Mouse (Mus musculus) heart, embryonic 11.5 days (tissue): Measurements from ENCODE around the gene Cyb561d2. TPM values are rescaled to one million over a fixed set of nuclear protein-coding genes. Genes with fewer than 3 reads are reported as not detected.

ENCODE experiments used
- ATAC-seq: fragments of 200-750 bp; cut with Nextera tagmentation; replicated peaks from 2 replicates; pipeline ENCODE4 v1.8.0; 2017; ENCODE audit warnings: moderate library complexity; ENCODE audit not compliant: insufficient number of reproducible peaks, low FRiP score, low TSS enrichment
- H3K27ac ChIP-seq: fragments of 300-500 bp; sonication (generic); 2 replicates; pipeline ENCODE4 v1.5.1; 2014; ENCODE audit warnings: mild to moderate bottlenecking, low read depth, low read length
- H3K27me3 ChIP-seq: fragments of 300-500 bp; sonication (generic); 2 replicates; pipeline ENCODE4 v1.6.1; 2014; ENCODE audit warnings: mild to moderate bottlenecking, low read length, mixed read lengths; ENCODE audit not compliant: control insufficient read depth, insufficient read depth
- H3K36me3 ChIP-seq: fragments of 300-500 bp; sonication (generic); 2 replicates; pipeline ENCODE4 v1.6.1; 2014; ENCODE audit warnings: mild to moderate bottlenecking, low read length, moderate library complexity, mixed read lengths; ENCODE audit not compliant: control insufficient read depth, insufficient read depth
- H3K4me1 ChIP-seq: fragments of 300-500 bp; sonication (generic); 2 replicates; pipeline ENCODE4 v1.6.1; 2014; ENCODE audit warnings: low read length; ENCODE audit not compliant: control insufficient read depth, insufficient read depth
- H3K4me2 ChIP-seq: fragments of 300-500 bp; sonication (generic); 2 replicates; pipeline ENCODE4 v1.6.1; 2014; ENCODE audit warnings: mild to moderate bottlenecking, moderate library complexity
- H3K4me3 ChIP-seq: fragments of 300-500 bp; sonication (generic); 2 replicates; pipeline ENCODE4 v1.5.1; 2014; ENCODE audit warnings: low read depth, low read length
- H3K9ac ChIP-seq: fragments of 300-500 bp; sonication (generic); 2 replicates; pipeline ENCODE4 v1.6.1; 2014; ENCODE audit warnings: mild to moderate bottlenecking, low read depth, low read length, moderate library complexity
- H3K9me3 ChIP-seq: fragments of 300-500 bp; sonication (generic); replicated peaks from 2 replicates; pipeline ENCODE4 v1.6.1; 2016; ENCODE audit warnings: low read length; ENCODE audit not compliant: control insufficient read depth
- WGBS: fragments of 180-500 bp; shearing (Covaris S2); extraction: QIAGEN DNeasy Blood & Tissue Kit; methylation state at CpG from one replicate; pipeline ENCODE4 v1.1.7; 2014; ENCODE audit not compliant: insufficient replicate concordance; 5-methylcytosine and 5-hydroxymethylcytosine counted together
- polyA plus RNA-seq: library from polyadenylated mRNA; unstranded; fragments of >200 nt; fragmentation: Nextera tagmentation; extraction: Ambion mirVana; gene quantifications from 2 replicates; pipeline ENCODE4 v1.2.1, GENCODE M21; 2014

Gene Cyb561d2
- polyA plus RNA-seq, 1 experiment from 2014 or later: 16.6 TPM

DNA sequence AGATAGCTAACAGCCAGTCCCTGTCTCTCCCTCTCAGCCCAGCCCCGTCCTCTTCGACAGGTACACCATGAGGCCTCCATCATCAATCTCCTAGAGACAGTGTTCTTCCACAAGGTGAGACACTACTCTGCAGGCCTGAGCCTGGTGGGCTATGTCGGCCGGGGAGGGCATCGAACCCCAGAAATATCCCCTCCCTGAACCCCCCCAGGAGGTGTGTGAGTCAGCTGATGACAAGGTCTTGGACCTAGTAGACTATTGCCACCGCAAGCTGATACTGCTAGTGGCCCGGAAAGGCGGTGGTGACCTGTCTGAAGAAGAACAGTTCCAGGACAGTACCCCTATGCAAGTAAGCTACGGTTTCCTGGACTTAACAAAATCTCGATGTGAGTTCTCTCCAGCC is 6.8 kb upstream of the Cyb561d2 start:
- ATAC-seq: no peak
- WGBS: 86% methylated on average over 10 of the region's 10 CpGs
- Histone ChIP-seq H3K4me2 (no peak overlapping the region), H3K9ac (no peak overlapping the region), H3K36me3 (no peaks in the 10 kb centered on the region), H3K4me3 (no peak overlapping the region), H3K27me3 (peaks cover 30% of the 10 kb centered on the region), H3K9me3 (no peaks in the 10 kb centered on the region), H3K27ac (no peak overlapping the region), H3K4me1 (peaks cover 40% of the 10 kb centered on the region)

DNA sequence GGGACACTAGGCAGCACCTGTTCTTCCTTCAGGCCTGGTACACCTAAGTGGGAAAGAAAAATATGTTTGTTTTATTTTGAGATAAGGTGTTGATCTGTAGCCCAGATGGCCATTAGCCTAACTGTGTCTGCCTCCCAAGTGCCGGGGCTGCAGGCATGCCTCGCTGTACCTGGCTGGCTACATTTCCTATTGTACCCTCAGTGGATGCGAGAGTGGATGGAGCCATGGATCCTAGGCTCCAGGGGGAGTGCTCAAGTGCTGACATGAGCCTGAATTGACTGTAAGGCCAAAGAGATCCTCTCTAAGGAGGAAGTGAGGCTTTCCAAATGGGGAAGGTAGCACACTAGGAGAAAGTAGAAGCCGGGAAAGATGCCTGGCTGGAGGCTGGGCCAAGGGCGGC is 6.0 kb upstream of the Cyb561d2 start:
- no peak overlapping the region for H3K9ac ChIP-seq
- peaks cover 33% of the 10 kb centered on the region for H3K4me1 ChIP-seq
- no peak overlapping the region for H3K4me2 ChIP-seq
- peaks cover 30% of the 10 kb centered on the region for H3K27me3 ChIP-seq
- ATAC-seq: no peak
- H3K9me3 ChIP-seq: no peaks in the 10 kb centered on the region
- H3K36me3 ChIP-seq: no peaks in the 10 kb centered on the region
- no peak overlapping the region for H3K27ac ChIP-seq
- WGBS: 70% methylated on average over 5 of the region's 5 CpGs
- no peak overlapping the region for H3K4me3 ChIP-seq

DNA sequence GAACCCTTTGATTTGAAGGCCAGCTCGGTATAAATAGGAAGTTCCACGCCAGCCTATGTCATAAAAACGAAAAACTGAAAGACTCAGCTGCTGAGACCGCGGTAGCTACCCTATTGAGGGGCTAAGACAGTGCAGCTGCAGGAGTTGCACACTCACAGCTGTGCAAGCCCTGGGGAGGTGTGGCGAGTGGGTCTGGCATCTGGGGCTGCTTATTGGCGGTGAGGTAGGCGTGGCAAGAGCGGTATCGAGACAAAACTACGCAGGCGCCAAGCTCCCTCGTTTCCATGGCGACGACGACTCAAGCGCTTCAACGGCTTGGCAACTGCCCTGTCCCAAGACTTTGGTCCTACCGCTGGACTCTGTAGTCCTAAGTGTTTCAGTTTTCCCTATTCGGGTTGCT is 5.0 kb upstream of the Cyb561d2 start, which contains the start of gene Zmynd10:
TSS of gene Zmynd10 (plus strand) at position 273 of the 400 bp plus-strand sequence.
- 5% methylated on average over 20 of the region's 20 CpGs for WGBS
- peak; percentile 44; the same call in 1 of the 2 replicates for ATAC-seq
- peaks cover 31% of the 10 kb centered on the region for H3K4me1 ChIP-seq
- no peaks in the 10 kb centered on the region for H3K9me3 ChIP-seq
- H3K27me3 ChIP-seq: peaks cover 30% of the 10 kb centered on the region
- no peaks in the 10 kb centered on the region for H3K36me3 ChIP-seq
- peak within 1 kb of the TSS; percentile 6; the same call in 1 of the 2 replicates for H3K9ac ChIP-seq
- no peak within 1 kb of the TSS for H3K27ac ChIP-seq
- H3K4me3 ChIP-seq: peak within 1 kb of the TSS; percentile 17
- H3K4me2 ChIP-seq: peak within 1 kb of the TSS; percentile 55

DNA sequence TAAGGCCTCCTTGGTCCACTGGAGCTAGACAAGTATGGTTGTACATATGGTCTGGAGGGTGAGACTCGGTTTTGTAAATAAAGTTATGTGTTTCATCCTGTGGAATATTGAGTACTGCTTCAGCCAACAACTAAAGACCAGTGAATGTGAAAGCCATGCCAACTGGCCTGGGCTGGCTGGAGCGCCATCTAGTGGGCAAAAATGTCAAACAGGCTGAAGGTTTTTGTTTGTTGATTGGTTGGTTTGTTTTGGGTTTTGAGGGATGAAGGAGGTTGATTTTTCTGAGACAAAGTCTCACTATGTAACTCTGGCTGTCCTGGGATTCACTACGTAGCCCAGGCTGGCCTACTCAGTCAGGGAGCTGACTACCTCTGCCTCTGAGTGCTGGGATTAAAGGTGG is 3.6 kb upstream of the Cyb561d2 start:
- Histone ChIP-seq H3K27ac (no peak overlapping the region), H3K36me3 (no peaks in the 10 kb centered on the region), H3K9me3 (no peaks in the 10 kb centered on the region), H3K4me2 (no peak overlapping the region), H3K27me3 (peaks cover 21% of the 10 kb centered on the region), H3K4me1 (peaks cover 24% of the 10 kb centered on the region), H3K9ac (no peak overlapping the region), H3K4me3 (no peak overlapping the region)
- 9% methylated on average over 3 of the region's 3 CpGs for WGBS
- no peak for ATAC-seq

DNA sequence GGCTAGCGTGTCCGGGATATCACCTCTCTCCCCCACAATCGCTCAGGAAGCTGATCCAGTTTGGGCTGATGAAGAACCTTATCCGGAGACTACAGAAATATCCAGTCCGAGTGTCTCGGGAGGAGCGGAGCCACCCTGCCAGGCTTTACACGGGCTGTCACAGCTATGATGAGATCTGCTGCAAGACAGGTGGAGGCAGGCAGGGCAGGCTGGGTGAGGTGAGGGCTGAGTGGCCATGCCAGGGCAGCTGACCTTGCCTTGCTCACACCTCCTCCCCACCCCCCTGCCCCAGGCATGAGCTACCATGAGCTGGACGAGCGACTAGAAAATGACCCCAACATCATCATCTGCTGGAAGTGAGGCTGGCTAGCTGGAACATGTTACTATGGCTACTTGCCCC is 3.2 kb upstream of the Cyb561d2 start:
- Histone ChIP-seq H3K4me2 (no peak overlapping the region), H3K9ac (no peak overlapping the region), H3K27ac (no peak overlapping the region), H3K36me3 (no peaks in the 10 kb centered on the region), H3K4me1 (peaks cover 23% of the 10 kb centered on the region), H3K4me3 (no peak overlapping the region), H3K9me3 (no peaks in the 10 kb centered on the region), H3K27me3 (peaks cover 17% of the 10 kb centered on the region)
- WGBS: 83% methylated on average over 10 of the region's 10 CpGs
- ATAC-seq: no peak

DNA sequence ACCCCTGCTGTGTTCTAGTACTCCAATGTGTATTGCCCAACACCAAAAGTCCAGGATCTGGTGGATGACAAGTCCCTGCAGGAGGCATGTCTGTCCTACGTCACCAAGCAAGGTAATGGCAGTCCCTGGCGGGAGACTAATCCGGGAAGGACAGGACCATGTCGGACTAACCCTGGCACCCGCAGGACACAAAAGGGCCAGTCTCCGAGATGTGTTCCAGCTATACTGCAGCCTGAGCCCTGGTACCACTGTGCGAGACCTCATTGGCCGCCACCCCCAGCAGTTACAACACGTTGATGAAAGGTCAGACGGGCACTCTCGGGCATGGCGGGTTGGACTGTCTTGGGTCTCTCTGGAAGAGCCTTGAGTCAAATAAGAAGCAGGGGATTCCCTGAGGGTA is 2.7 kb upstream of the Cyb561d2 start:
- Histone ChIP-seq H3K27me3 (peaks cover 14% of the 10 kb centered on the region), H3K4me1 (peaks cover 23% of the 10 kb centered on the region), H3K4me3 (no peak overlapping the region), H3K36me3 (no peaks in the 10 kb centered on the region), H3K27ac (no peak overlapping the region), H3K4me2 (no peak overlapping the region), H3K9ac (no peak overlapping the region), H3K9me3 (no peaks in the 10 kb centered on the region)
- WGBS: 90% methylated on average over 12 of the region's 12 CpGs
- no peak for ATAC-seq

DNA sequence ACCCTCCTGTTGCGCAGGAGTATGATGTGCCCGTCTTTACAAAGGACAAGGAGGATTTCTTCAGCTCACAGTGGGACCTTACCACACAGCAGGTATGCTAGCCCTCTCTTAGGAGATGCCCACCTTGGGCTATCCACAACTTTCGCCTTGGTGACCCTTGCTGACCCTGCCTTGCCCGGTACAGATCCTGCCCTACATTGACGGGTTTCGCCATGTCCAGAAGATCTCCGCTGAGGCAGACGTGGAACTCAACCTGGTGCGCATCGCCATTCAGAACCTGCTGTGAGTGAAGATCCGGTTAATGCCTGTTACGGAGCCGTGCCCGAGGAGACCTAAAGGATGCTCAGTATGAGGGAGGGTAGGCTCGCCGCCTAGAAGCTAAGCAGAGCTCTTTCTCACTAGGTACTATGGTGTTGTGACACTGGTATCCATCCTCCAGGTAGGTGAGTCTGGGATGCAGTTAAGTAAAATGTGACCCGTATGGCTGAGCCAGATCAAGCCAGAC is 2.3 kb upstream of the Cyb561d2 start:
- no peak overlapping the region for H3K9ac ChIP-seq
- H3K36me3 ChIP-seq: 0 out of 2 replicates have a peak, but pooled peaks cover 4% of the 10 kb centered on the region
- H3K9me3 ChIP-seq: no peaks in the 10 kb centered on the region
- peaks cover 10% of the 10 kb centered on the region for H3K27me3 ChIP-seq
- no peak overlapping the region for H3K27ac ChIP-seq
- ATAC-seq: no peak
- 89% methylated on average over 17 of the region's 17 CpGs for WGBS
- H3K4me3 ChIP-seq: no peak overlapping the region
- H3K4me2 ChIP-seq: no peak overlapping the region
- peaks cover 23% of the 10 kb centered on the region for H3K4me1 ChIP-seq

DNA sequence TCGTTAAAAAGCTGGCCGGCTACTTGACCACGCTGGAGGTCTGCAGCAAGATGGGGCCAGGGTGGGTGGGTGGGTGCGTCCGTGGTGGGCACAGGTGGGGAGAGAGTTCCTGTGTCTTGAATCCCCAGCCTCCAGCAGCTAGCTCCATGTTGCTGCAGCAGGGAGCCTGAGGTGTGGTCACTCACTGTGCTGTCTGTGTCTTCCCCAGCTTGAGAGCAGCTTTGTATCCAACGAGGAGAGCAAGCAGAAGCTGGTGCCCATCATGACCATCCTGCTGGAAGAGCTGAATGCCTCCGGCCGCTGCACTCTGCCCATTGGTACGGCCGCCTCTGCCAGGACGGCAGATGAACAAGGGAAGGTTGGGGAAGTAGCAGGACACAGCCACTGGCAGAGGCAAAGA is 1.3 kb upstream of the Cyb561d2 start:
- 0 out of 2 replicates have a peak, but pooled peaks cover 7% of the 10 kb centered on the region for H3K36me3 ChIP-seq
- no peaks in the 10 kb centered on the region for H3K9me3 ChIP-seq
- H3K4me2 ChIP-seq: no peak overlapping the region; the same call in 1 of the 2 replicates
- no peak overlapping the region for H3K4me3 ChIP-seq
- ATAC-seq: no peak
- no peak overlapping the region for H3K9ac ChIP-seq
- H3K27ac ChIP-seq: no peak overlapping the region
- 0 out of 2 replicates have a peak, but pooled peaks cover 3% of the 10 kb centered on the region for H3K27me3 ChIP-seq
- H3K4me1 ChIP-seq: peaks cover 23% of the 10 kb centered on the region
- 84% methylated on average over 11 of the region's 11 CpGs for WGBS

DNA sequence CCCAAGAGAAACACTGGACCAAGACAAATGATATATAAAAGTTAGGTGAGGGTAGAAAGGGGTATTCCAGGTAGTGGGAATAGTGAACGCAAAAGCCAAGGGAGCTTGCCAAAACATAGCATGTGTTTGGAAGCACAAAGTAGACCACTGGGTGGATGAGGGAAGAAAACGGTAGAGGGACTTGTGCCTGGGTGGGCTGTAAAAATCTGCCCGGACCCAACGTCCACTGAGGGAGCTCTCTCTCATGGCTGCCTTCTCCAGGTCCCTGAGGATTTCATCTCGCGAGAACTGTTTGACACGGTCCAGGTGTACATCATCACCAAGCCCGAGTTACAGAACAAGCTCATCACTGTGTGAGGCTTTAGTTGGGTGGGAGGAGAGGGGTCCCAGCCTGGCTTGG is 728 bp upstream of the Cyb561d2 start:
- peak overlapping the region; percentile 67 for H3K9ac ChIP-seq
- H3K4me2 ChIP-seq: peak overlapping the region; percentile 73
- peak overlapping the region; percentile 60 for H3K4me3 ChIP-seq
- no peak overlapping the region for H3K27ac ChIP-seq
- H3K27me3 ChIP-seq: 0 out of 2 replicates have a peak, but pooled peaks cover 2% of the 10 kb centered on the region
- ATAC-seq: no peak
- 0 out of 2 replicates have a peak, but pooled peaks cover 9% of the 10 kb centered on the region for H3K36me3 ChIP-seq
- H3K9me3 ChIP-seq: no peaks in the 10 kb centered on the region
- H3K4me1 ChIP-seq: peaks cover 23% of the 10 kb centered on the region
- WGBS: 37% methylated on average over 8 of the region's 8 CpGs
